Mouse (Mus musculus): ENCODE results near the gene Psmd11. TPM values are rescaled to one million over a fixed set of nuclear protein-coding genes. Genes with fewer than 3 reads are reported as not detected.

Psmd11 gene
- total and polyA plus RNA-seq, 2 experiments, result 56.1 to 106 TPM

DNA sequence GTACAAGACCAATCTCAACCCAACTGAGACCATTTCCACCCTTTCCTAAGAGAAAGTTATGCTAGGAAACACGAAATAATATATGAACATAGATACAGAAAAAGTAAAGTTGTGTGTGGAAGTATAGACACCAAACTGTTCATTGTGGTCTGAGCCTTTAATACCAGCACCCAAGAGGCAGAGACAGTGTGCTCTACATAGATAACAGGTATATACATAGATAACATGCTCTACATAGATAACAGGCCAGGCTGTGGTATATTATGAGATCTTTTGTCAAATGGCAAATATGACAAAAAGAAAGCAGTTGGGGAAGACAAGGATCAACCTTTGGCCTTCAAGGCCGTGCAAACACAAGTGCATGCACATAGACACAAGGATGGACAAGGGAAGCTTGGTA lies 18.0 kb upstream of the Psmd11 start:
- Histone ChIP-seq H3K36me3 (ENCODE audit: control insufficient read depth, insufficient read depth, low read length) (peaks cover 39% of the 10 kb centered on the region), H3K4me3 (ENCODE audit: insufficient read depth, low read depth, low read length) (no peak overlapping the region), H3K27ac (replicated peaks; ENCODE audit: insufficient read depth, low read depth, low read length) (no peak overlapping the region), H3K4me1 (ENCODE audit: control insufficient read depth, insufficient read depth, low read length) (no peaks in the 10 kb centered on the region), H3K9ac (ENCODE audit: low read depth, low read length) (no peak overlapping the region), H3K79me2 (ENCODE audit: control insufficient read depth, insufficient read depth, low read length) (no peaks in the 10 kb centered on the region), H3K27me3 (ENCODE audit: control insufficient read depth, insufficient read depth, low read length) (no peaks in the 10 kb centered on the region)
- no peak for TF ChIP-seq POLR2A (IDR thresholded peaks at IDR 0.05; ENCODE audit: extremely low read depth, insufficient read depth, low read length)
- TF ChIP-seq CTCF (IDR thresholded peaks at IDR 0.05; ENCODE audit: low read depth, low read length), result no peak
- 89% methylated on average over 2 of the region's 2 CpGs for WGBS
- DNase-seq (ENCODE audit: extremely low read depth, low read depth, low spot score), result no peak

DNA sequence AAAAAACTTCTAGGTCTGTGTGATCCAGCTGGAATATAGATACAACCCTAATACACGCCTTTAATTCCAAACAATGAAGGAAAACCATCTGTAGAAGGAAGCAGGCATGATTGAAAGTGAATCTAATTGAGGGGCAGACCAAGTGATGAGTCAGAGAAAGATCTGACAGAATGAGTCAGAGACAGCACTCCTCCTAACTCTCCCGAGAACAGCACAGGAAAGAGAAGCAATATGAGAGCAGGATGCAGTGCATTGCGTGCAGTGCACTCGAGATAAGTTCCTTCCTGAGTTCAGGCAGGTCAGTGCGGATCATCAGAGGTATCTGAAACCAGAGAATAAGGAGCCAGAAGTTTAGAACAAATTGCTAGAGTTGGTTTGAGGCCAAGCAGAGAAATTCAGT lies 11.3 kb upstream of the Psmd11 start:
- H3K27me3 ChIP-seq (ENCODE audit: control insufficient read depth, insufficient read depth, low read length), result no peaks in the 10 kb centered on the region
- H3K27ac ChIP-seq (replicated peaks; ENCODE audit: insufficient read depth, low read depth, low read length), result no peak overlapping the region
- 81% methylated on average over 5 of the region's 5 CpGs for WGBS
- peaks cover 2% of the 10 kb centered on the region; the same call in 1 of the 2 replicates for H3K36me3 ChIP-seq (ENCODE audit: control insufficient read depth, insufficient read depth, low read length)
- H3K4me1 ChIP-seq (ENCODE audit: control insufficient read depth, insufficient read depth, low read length), result no peaks in the 10 kb centered on the region
- H3K79me2 ChIP-seq (ENCODE audit: control insufficient read depth, insufficient read depth, low read length), result no peaks in the 10 kb centered on the region
- no peak for DNase-seq (ENCODE audit: extremely low read depth, low read depth, low spot score)
- no peak overlapping the region for H3K4me3 ChIP-seq (ENCODE audit: insufficient read depth, low read depth, low read length)
- no peak overlapping the region for H3K9ac ChIP-seq (ENCODE audit: low read depth, low read length)
- TF ChIP-seq POLR2A (IDR thresholded peaks at IDR 0.05; ENCODE audit: extremely low read depth, insufficient read depth, low read length) (no peak), CTCF (IDR thresholded peaks at IDR 0.05; ENCODE audit: low read depth, low read length) (no peak)

DNA sequence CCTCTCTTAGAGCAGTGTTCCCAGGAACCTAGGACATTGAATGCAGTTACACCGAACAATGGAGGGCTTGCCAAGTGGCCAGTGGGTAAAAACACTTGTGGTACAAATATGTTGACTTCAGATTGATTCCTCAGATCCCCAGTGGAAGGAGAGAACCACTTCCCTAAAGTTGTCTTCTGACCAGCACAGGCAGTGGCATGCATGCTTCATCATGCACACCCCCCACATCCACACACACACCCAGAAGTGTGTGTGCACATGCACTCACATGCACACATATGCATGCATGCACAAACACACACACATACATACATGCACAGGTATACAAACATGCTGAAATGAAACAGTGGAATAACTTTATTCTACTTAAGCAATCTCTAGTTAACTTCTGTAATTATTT lies 8.7 kb upstream of the Psmd11 start:
- no peaks in the 10 kb centered on the region for H3K4me1 ChIP-seq (ENCODE audit: control insufficient read depth, insufficient read depth, low read length)
- H3K27me3 ChIP-seq (ENCODE audit: control insufficient read depth, insufficient read depth, low read length), result no peaks in the 10 kb centered on the region
- H3K4me3 ChIP-seq (ENCODE audit: insufficient read depth, low read depth, low read length), result no peak overlapping the region
- H3K9ac ChIP-seq (ENCODE audit: low read depth, low read length), result no peak overlapping the region
- TF ChIP-seq POLR2A (IDR thresholded peaks at IDR 0.05; ENCODE audit: extremely low read depth, insufficient read depth, low read length) (no peak), CTCF (IDR thresholded peaks at IDR 0.05; ENCODE audit: low read depth, low read length) (no peak)
- no peak overlapping the region for H3K27ac ChIP-seq (replicated peaks; ENCODE audit: insufficient read depth, low read depth, low read length)
- WGBS, result 94% methylated on average over 1 of the region's 1 CpGs
- H3K36me3 ChIP-seq (ENCODE audit: control insufficient read depth, insufficient read depth, low read length), result peaks cover 2% of the 10 kb centered on the region; the same call in 1 of the 2 replicates
- no peak for DNase-seq (ENCODE audit: extremely low read depth, low read depth, low spot score)
- H3K79me2 ChIP-seq (ENCODE audit: control insufficient read depth, insufficient read depth, low read length), result no peaks in the 10 kb centered on the region

DNA sequence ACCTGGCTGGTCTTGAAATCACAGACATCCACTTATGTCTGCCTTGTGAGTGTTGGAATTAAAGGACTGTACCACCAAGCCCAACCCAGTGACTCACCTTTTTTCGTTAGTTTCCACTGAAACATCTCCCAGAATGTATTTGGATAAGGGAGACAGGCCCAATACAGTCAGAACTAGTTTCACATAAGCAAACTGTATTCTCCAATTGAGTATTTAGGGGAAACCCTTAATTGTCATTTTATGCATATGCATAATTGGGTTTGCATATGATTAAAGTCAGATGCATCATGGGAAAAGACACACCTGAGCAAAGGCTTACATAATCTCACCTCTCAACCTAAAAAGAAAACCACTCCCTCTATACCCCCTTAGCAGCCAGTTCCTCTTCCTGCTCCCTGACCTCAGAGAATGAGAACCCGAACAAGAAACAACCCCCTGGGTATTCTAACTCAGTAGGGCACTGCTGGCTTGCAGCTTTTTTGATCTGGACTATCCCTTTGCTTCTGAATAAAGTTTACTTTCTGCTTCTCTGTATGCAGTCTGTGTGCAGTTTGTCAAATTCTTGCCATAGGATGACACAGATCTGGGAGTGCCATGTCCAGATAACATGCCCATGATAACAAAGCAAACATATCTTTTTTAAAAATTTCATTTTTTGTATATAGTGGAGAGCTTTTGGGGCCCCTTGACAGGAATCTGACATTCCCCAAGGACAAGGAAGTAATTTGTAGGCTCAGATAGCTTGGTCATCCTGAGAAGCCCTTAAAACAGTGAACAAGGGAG lies 8.0 kb upstream of the Psmd11 start:
- Histone ChIP-seq H3K4me1 (ENCODE audit: control insufficient read depth, insufficient read depth, low read length) (no peaks in the 10 kb centered on the region), H3K4me3 (ENCODE audit: insufficient read depth, low read depth, low read length) (no peak overlapping the region), H3K9ac (ENCODE audit: low read depth, low read length) (no peak overlapping the region), H3K36me3 (ENCODE audit: control insufficient read depth, insufficient read depth, low read length) (peaks cover 2% of the 10 kb centered on the region; the same call in 1 of the 2 replicates), H3K27me3 (ENCODE audit: control insufficient read depth, insufficient read depth, low read length) (no peaks in the 10 kb centered on the region), H3K27ac (replicated peaks; ENCODE audit: insufficient read depth, low read depth, low read length) (no peak overlapping the region), H3K79me2 (ENCODE audit: control insufficient read depth, insufficient read depth, low read length) (no peaks in the 10 kb centered on the region)
- 78% methylated on average over 2 of the region's 2 CpGs for WGBS
- no peak for DNase-seq (ENCODE audit: extremely low read depth, low read depth, low spot score)
- no peak for TF ChIP-seq POLR2A (IDR thresholded peaks at IDR 0.05; ENCODE audit: extremely low read depth, insufficient read depth, low read length)
- TF ChIP-seq CTCF (IDR thresholded peaks at IDR 0.05; ENCODE audit: low read depth, low read length), result no peak

DNA sequence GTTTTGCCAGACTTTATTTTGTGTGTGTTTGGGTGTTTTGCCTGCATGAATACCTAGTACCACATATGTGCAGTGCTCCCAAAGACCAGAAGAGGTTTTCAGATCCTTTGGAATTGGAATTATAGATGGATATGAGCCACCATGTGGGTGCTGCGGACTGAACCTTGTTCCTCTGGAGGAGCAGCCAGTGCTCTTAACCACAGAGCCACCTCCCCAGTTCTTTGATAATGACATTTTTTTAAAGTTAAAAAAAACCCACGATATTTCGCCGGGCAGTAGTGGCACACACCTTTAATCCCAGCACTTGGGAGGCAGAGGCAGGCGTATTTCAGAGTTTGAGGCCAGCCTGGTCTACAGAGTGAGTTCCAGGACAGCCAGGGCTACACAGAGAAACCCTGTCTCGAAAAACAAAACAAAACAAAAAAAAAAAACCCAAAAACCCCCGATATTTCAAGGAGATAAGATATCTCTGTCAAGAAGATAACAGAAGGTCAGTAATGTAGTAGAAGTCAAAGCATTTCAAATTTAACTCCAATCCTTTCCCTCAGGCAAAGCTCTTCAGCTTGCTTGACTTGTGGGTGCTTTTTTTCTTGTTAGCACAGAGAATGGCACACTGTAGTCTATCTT lies 6.9 kb upstream of the Psmd11 start:
- DNase-seq (ENCODE audit: extremely low read depth, low read depth, low spot score), result no peak
- no peaks in the 10 kb centered on the region for H3K4me1 ChIP-seq (ENCODE audit: control insufficient read depth, insufficient read depth, low read length)
- H3K4me3 ChIP-seq (ENCODE audit: insufficient read depth, low read depth, low read length), result no peak overlapping the region
- H3K27me3 ChIP-seq (ENCODE audit: control insufficient read depth, insufficient read depth, low read length), result no peaks in the 10 kb centered on the region
- TF ChIP-seq POLR2A (IDR thresholded peaks at IDR 0.05; ENCODE audit: extremely low read depth, insufficient read depth, low read length), result no peak
- no peak for TF ChIP-seq CTCF (IDR thresholded peaks at IDR 0.05; ENCODE audit: low read depth, low read length)
- H3K27ac ChIP-seq (replicated peaks; ENCODE audit: insufficient read depth, low read depth, low read length), result no peak overlapping the region
- H3K79me2 ChIP-seq (ENCODE audit: control insufficient read depth, insufficient read depth, low read length), result no peaks in the 10 kb centered on the region
- H3K36me3 ChIP-seq (ENCODE audit: control insufficient read depth, insufficient read depth, low read length), result no peaks in the 10 kb centered on the region
- 79% methylated on average over 7 of the region's 7 CpGs for WGBS
- no peak overlapping the region for H3K9ac ChIP-seq (ENCODE audit: low read depth, low read length)

DNA sequence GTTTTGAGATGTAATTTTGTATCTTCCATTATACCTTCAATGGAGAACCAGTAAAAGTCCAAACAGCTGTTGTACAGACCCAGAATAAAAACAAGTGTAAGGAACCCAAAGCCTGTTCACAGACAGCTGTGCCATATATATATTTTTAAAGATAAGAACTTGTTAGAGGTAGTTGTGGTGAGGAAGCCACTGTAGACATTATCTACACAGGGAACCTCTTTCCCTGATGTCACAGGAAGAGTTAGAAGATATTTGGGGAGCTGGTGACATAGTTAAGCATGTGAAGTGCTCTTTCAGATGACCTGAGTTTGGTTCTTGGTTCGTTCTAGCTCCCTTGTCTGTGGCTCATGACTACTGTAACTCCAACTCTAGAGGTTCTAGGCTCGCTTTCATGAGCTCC lies 3.7 kb upstream of the Psmd11 start:
- H3K4me3 ChIP-seq (ENCODE audit: insufficient read depth, low read depth, low read length), result no peak overlapping the region
- H3K4me1 ChIP-seq (ENCODE audit: control insufficient read depth, insufficient read depth, low read length), result no peaks in the 10 kb centered on the region; the same call in 1 of the 2 replicates
- H3K9ac ChIP-seq (ENCODE audit: low read depth, low read length), result no peak overlapping the region
- H3K27me3 ChIP-seq (ENCODE audit: control insufficient read depth, insufficient read depth, low read length), result no peaks in the 10 kb centered on the region
- no peak for TF ChIP-seq CTCF (IDR thresholded peaks at IDR 0.05; ENCODE audit: low read depth, low read length)
- TF ChIP-seq POLR2A (IDR thresholded peaks at IDR 0.05; ENCODE audit: extremely low read depth, insufficient read depth, low read length), result no peak
- no peak for DNase-seq (ENCODE audit: extremely low read depth, low read depth, low spot score)
- peaks cover 6% of the 10 kb centered on the region for H3K79me2 ChIP-seq (ENCODE audit: control insufficient read depth, insufficient read depth, low read length)
- no peaks in the 10 kb centered on the region for H3K36me3 ChIP-seq (ENCODE audit: control insufficient read depth, insufficient read depth, low read length)
- no peak overlapping the region for H3K27ac ChIP-seq (replicated peaks; ENCODE audit: insufficient read depth, low read depth, low read length)
- WGBS, result 78% methylated on average over 2 of the region's 2 CpGs
